Mouse (Mus musculus): ENCODE results near the gene Fsip1.
A peak's percentile ranks its signal among the peaks of the same experiment; 100 is the strongest.
"Not testable (repeated sequence)": the region's sequence is repeated elsewhere in the genome, so short reads cannot be mapped to it uniquely, and the experiment has no call there.

Fsip1 gene

GRCm38 (mm10) chr2:118256621-118257053 lies at the start of gene Fsip1:
TSS of gene Fsip1 (minus strand) at chr2:118256966.
- peak; percentile 54 to 63 for DNase-seq (ENCODE audit: low spot score in 2 of 2)

GRCm38 (mm10) chr2:118306522-118306895 lies 49.7 kb upstream of the Fsip1 start:
- no peak for DNase-seq (ENCODE audit: low spot score in 2 of 2)

- DNase-seq (ENCODE audit: low spot score in 2 of 2), result no peak
Measured at GRCm38 (mm10) chr2:118305827-118306521, 49.2 kb upstream of the Fsip1 start.

- DNase-seq (ENCODE audit: low spot score in 2 of 2), result no peak
Measured at GRCm38 (mm10) chr2:118303456-118303855, 46.7 kb upstream of the Fsip1 start.

- no peak for DNase-seq (ENCODE audit: low spot score in 2 of 2)
Measured at GRCm38 (mm10) chr2:118301656-118302055, 44.9 kb upstream of the Fsip1 start.

DNA sequence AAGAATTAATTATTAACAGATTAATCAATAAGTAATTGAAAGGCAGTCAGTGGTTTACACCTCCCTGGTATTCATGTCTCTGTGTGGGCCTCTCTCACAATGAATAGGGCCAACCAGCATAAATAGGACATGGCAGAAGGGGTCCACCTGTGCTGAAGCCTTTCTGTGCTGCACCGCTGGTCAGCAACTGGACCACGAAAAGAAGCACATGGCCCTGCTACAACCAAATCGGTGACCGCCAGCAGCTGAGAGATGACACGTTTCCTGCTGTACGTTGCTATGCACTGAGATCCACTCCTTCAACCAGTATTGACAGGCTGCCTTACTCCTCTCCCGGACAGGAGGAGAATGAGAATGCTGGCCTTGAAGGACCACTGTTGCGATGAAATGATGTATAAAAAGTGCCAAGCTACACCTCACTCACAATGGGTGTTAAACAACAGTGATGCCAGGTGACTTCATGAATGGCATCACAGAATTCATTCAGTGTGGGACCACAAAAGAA lies 44.3 kb upstream of the Fsip1 start:
- DNase-seq (ENCODE audit: low spot score in 2 of 2), result no peak

DNA sequence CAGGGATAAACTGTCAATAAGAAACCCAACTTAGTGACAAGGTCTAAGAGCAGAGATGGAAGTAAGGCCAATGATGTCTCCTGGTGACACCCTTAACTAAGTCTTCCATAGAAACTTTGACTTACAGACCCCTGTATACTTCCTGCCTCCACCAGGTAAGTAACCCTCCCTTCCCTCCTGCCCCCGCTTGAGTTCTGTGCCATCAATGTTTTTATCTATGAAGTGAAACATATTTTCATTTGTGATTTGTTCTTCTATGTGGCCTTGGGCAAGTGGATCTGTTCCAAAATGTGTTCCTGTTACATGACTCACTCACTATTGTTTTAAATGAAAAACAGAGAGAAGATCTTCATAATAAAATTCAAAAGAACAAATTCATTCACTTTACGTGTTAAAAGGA lies 43.2 kb upstream of the Fsip1 start:
- no peak for DNase-seq (ENCODE audit: low spot score in 2 of 2)

GRCm38 (mm10) chr2:118298601-118299000 lies 41.8 kb upstream of the Fsip1 start:
- no peak for DNase-seq (ENCODE audit: low spot score in 2 of 2)

DNA sequence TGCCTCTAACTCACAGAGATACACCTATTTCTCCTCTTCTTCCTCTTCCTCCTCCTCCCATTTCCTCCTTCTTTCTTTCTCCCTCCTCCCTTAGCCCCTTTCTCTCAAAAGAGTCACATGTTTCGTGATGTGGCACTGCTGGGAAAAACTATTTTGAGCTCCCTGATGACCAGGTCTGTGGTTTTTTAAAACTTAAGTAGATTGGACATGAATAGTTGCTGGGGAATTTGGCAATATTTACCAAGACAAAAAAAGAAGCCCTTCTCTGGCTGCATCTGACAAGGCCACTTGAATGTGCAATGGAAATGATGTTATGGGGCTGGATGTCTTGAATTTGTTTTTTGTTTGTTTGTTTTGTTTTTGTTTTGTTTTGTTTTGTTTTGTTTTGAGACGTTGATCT lies 41.2 kb upstream of the Fsip1 start:
- DNase-seq (ENCODE audit: low spot score in 2 of 2), result no peak

DNA sequence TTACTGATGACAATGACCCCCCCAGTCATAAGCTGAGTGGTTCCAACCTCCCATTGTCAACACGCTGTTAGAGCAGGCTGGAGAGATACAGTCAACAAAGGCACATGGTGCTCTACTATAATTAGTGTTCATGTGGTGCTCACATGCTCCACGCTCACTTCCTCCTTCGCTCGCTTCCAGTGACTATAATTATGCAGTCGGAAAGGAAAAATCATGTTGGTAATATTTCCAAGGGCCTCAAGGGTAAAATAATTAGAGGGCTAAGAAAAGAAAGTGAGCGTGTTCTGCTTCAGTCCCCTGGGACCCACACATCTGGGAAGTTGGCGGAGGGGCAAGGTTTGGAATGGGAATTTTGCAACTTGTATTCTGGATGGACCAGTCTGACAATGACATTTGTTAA lies 38.7 kb upstream of the Fsip1 start:
- DNase-seq (ENCODE audit: low spot score in 2 of 2), result peak; percentile 27 to 32

DNA sequence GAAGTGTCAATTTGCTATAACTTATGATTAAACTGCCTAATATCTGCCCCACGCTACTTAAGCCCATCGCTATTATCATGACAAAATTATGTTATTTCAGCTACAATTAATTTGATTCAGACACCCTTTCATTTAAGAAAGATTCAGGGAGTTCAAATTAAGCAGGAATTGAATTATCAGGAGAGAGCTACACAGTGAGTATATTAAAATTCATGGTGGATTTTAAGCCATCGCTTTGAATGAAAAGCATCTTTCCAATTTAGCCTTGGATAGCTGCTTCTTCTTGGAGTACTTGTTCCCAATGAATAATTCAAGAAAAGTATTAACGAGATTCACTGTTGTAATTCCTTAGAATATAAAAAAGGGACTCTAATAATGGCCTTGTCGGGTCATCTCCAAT lies 36.8 kb upstream of the Fsip1 start:
- DNase-seq (ENCODE audit: low spot score in 2 of 2), result no peak

DNA sequence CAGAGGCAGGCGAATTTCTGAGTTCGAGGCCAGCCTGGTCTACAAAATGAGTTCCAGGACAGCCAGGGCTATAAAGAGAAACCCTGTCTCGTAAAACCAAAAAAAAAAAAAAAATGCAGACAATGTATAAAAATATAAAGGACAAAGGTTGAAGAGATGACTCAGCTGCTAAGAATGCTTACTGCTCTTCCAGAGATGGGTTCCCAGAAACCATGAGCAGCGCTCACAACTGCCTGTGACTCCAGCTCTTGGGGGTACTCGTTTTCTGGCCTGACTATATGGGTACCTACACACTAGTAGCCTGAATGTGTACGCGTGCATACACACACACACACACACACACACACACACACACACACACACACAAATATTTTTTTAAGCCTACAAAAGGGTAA lies 32.3 kb upstream of the Fsip1 start:
- DNase-seq (ENCODE audit: low spot score in 2 of 2), result not testable (repeated sequence)

GRCm38 (mm10) chr2:118288326-118289065 lies 31.7 kb upstream of the Fsip1 start:
- DNase-seq (ENCODE audit: low spot score in 2 of 2), result no peak

DNA sequence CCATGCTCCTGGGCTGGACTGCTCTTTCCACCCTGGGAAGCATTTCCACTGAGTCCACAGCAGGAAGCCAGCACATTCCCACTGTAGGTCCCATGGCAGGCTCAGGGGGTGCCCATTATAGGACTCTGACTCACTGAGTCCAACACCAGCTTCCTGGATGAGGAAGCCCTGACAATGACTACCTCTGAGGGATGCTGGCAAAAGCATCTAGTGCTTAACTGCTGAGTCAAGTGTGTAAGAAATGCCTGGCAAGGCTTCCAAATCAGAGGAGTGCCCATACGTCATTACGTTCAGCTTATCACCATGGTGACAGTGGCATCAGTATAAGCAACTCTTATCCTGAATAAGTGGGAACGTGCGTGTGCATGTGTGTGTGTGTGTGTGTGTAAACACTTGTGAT lies 30.9 kb upstream of the Fsip1 start:
- DNase-seq (ENCODE audit: low spot score in 2 of 2), result no peak

- no peak for DNase-seq (ENCODE audit: low spot score in 2 of 2)
Measured at GRCm38 (mm10) chr2:118282467-118282866, 25.7 kb upstream of the Fsip1 start.

DNA sequence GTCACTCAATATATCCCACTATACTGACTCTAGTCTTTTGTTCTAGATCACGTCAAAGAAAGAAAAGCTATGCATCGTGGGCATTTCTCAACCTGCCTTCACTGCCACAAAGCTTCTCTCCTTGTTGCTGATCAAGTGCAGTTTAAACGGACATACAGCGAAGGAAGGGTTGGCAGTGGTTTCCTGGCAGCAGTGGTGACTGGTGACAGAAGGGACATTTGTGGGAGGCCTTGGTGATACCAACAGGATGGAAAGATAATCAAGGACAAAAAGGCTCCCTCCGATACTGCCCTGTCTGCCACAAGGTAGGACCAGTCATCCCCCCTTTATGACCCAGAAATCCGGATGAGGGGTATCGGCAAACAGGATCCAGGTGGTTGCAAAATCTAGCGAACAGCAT lies 21.5 kb upstream of the Fsip1 start:
- DNase-seq (ENCODE audit: low spot score in 2 of 2), result no peak

DNA sequence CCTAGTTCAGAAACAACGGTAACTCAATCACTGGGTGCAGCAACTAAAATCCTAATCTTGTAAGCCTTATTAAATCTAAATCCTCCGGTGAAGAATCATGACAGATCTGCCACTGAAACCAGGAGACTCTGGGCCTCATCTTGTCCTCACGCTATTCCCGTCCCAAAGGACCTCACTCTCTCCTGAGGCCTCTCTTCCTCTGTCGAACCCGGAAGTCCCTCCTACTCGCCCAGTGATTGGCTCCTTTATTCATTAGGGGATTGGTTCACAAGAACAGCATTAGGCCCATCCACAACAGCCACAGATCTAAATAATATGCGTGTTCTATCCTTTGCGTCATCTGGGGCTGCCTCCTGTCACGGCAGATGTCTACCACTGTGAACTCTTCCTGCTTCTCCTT lies 14.8 kb upstream of the Fsip1 start:
- DNase-seq (ENCODE audit: low spot score in 2 of 2), result no peak

GRCm38 (mm10) chr2:118270213-118270612 lies 13.4 kb upstream of the Fsip1 start:
- DNase-seq (ENCODE audit: low spot score in 2 of 2), result no peak

DNA sequence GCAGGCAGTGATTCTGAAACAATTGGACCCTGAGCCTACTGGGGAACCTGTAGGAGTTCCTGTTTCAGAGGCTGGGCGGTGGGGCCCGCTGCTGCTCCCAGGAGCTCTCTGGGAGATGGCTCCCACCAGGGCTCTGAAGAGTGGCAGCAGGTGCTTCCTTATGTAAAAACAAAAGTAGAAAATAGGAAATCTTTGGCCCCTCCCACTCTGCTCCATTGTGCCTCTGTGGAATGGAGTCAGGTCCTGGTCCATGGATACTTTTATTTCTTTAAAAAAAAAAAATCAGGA lies 7.1 kb upstream of the Fsip1 start:
- DNase-seq (ENCODE audit: low spot score in 2 of 2), result no peak

GRCm38 (mm10) chr2:118263151-118263913 lies 6.6 kb upstream of the Fsip1 start:
- peak; percentile 22 to 32 for DNase-seq (ENCODE audit: low spot score in 2 of 2)

GRCm38 (mm10) chr2:118262673-118263072 lies 5.9 kb upstream of the Fsip1 start:
- no peak for DNase-seq (ENCODE audit: low spot score in 2 of 2)

DNA sequence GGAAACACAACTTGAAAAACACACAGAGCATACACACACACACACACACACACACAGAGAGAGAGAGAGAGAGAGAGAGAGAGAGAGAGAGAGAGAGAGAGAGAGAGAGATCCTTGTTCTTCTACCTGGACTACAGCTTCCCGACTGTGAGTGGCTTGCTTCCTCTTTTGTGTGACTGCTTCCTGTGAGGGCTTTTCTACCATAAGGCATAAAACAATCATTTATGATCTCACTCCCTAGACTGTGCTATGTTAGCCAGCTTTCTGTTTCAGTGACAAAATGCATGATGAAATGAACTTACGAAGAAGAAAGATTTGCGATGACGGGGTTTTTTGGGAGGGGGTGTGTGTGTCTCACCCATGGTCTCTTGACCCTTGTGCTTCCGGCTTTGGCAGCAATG lies 3.0 kb upstream of the Fsip1 start:
- DNase-seq (ENCODE audit: low spot score in 2 of 2), result no peak

DNA sequence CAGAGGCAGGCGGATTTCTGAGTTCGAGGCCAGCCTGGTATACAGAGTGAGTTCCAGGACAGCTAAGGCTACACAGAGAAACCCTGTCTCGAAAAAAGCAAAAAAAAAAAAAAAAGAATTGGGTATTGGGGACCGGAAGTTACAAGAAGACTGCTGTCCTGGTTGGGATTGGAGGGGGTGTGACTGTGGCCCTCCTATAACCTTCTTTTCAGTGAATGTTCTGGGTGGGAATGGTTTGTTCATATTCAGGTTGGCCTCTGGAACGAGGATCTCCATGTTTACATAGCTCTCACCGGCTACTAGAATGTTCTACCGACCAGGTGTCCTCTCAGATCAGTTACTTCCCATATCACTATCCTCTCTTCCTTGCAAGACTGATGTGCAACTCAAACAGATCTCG lies 328 bp upstream of the Fsip1 start:
- DNase-seq (ENCODE audit: low spot score in 2 of 2), result no peak

Measured in heart, adult 9 months (tissue).